Mouse (Mus musculus) thymus, postnatal 36 days (tissue): ENCODE data around the gene Gm17428.
"Not testable (repeated sequence)": the region's sequence is repeated elsewhere in the genome, so short reads cannot be mapped to it uniquely, and the experiment has no call there.

Experiments
- DNase-seq, 2 experiments: peaks; one replicate each; pipeline ENCODE4 v3.0.0; 2022; ENCODE audit warnings: mixed read lengths in 2 of 2

Gene Gm17428

GRCm38 (mm10) chr14:54953664-54954206 lies 23.0 kb upstream of the Gm17428 start:
- DNase-seq: no peak

- no peak for DNase-seq
These were observed 22.3 kb upstream of the Gm17428 start for GRCm38 (mm10) chr14:54954474-54954873.

- DNase-seq: no peak
These were observed 21.3 kb upstream of the Gm17428 start for GRCm38 (mm10) chr14:54955481-54955880.

GRCm38 (mm10) chr14:54956533-54956932 lies 20.2 kb upstream of the Gm17428 start:
- DNase-seq: no peak

GRCm38 (mm10) chr14:54958503-54958902 lies 18.2 kb upstream of the Gm17428 start:
- no peak for DNase-seq

GRCm38 (mm10) chr14:54959197-54959596 lies 17.5 kb upstream of the Gm17428 start:
- DNase-seq: no peak

- not testable (repeated sequence) for DNase-seq
These were observed 16.7 kb upstream of the Gm17428 start for GRCm38 (mm10) chr14:54959853-54960613.

GRCm38 (mm10) chr14:54960769-54961168 lies 16.0 kb upstream of the Gm17428 start:
- DNase-seq: peak; percentile 13 to 19

GRCm38 (mm10) chr14:54961487-54961886 lies 15.2 kb upstream of the Gm17428 start:
- no peak for DNase-seq

- no peak for DNase-seq
These were observed 14.0 kb upstream of the Gm17428 start for GRCm38 (mm10) chr14:54962714-54963113.

GRCm38 (mm10) chr14:54963727-54964126 lies 13.0 kb upstream of the Gm17428 start:
- DNase-seq: no peak

GRCm38 (mm10) chr14:54965044-54965443 lies 11.7 kb upstream of the Gm17428 start:
- DNase-seq: no peak

- DNase-seq: no peak
These were observed 11.1 kb upstream of the Gm17428 start for GRCm38 (mm10) chr14:54965631-54966030.

- no peak for DNase-seq
These were observed 10.3 kb upstream of the Gm17428 start, which contains the start of gene Myh6 for GRCm38 (mm10) chr14:54966320-54966977. Gene Myh6 (minus strand): TSS chr14:54966927.

- DNase-seq: no peak
These were observed 8.9 kb upstream of the Gm17428 start for GRCm38 (mm10) chr14:54967874-54968273.

GRCm38 (mm10) chr14:54968344-54968743 lies 8.4 kb upstream of the Gm17428 start:
- DNase-seq: no peak

- not testable (repeated sequence) for DNase-seq
These were observed 3.9 kb upstream of the Gm17428 start for GRCm38 (mm10) chr14:54972786-54973185.

- no peak for DNase-seq
These were observed 2.5 kb upstream of the Gm17428 start for GRCm38 (mm10) chr14:54974068-54974791.

- no peak for DNase-seq
These were observed 1.9 kb downstream of the Gm17428 start for GRCm38 (mm10) chr14:54978664-54979063.

- DNase-seq: no peak
These were observed 5.2 kb downstream of the Gm17428 start for GRCm38 (mm10) chr14:54981934-54982333.

GRCm38 (mm10) chr14:54988350-54988874 lies 11.7 kb downstream of the Gm17428 start:
- DNase-seq: not testable (repeated sequence)

GRCm38 (mm10) chr14:54988882-54989281 lies 12.1 kb downstream of the Gm17428 start:
- no peak for DNase-seq

- no peak for DNase-seq
These were observed 13.2 kb downstream of the Gm17428 start for GRCm38 (mm10) chr14:54989886-54990441.
